Mouse (Mus musculus): ENCODE data around the gene Rsad2.
"Not testable (repeated sequence)": the region's sequence is repeated elsewhere in the genome, so short reads cannot be mapped to it uniquely, and the experiment has no call there.

Rsad2 gene

DNA sequence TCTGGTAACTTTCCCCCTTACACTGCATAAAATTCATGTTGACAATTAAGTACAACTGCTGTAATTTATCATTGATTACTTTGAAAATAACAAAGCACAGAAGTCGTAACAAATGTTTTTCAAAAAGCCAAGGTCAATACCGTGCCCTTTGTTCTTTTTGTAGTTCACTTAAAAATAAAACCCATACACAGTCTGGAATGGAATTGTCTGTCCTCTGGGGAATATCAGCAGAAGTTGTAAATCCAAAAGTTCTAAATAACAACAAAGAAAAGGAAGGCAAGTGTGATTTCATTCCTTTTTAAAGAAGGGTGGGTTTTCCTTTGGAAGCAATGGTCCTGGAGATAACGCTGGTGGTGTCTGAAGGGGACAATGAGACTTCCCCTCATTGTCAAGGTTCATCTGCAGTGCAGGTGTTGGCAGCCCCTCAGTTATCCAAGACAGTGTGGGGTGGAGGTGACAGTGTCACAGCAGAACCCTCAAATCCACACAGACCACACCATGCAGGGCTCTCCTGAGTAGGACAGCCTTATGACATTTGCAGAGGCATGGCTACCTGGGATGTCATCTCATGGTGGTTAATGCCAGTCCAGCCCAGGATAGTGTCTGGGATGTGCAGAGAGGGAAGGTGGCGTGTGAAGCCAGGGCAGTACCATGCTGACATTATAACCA, 9.7 kb downstream of the Rsad2 start:
- DNase-seq (ENCODE audit: low spot score in 2 of 2): no peak

- DNase-seq (ENCODE audit: low spot score in 2 of 2): no peak
Measured at GRCm38 (mm10) chr12:26444511-26444910, 11.7 kb downstream of the Rsad2 start.

- peak; percentile 71 to 89 for DNase-seq (ENCODE audit: low spot score in 2 of 2)
Measured at GRCm38 (mm10) chr12:26444054-26444453, 12.2 kb downstream of the Rsad2 start.

- no peak for DNase-seq (ENCODE audit: low spot score in 2 of 2)
Measured at GRCm38 (mm10) chr12:26439366-26439765, 16.9 kb downstream of the Rsad2 start.

DNA sequence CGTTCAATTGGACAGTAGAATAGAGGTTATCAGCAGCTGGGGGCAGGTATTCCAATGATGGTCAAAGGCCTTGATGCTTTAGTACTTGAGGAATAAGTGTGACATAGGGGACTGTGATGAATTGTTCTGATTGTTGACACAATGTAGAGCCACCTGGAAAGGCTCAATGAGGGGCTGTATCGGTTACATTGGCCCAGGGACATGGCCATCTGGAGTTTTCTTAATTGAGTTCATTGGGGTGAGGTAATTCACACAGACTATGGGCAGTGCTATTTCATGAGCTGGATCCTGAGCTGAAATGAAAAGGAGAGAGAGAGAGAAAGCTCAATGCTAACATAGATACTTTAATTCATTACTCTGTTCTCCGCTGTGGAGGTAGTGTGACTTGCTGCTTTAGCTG, 18.3 kb downstream of the Rsad2 start:
- no peak for DNase-seq (ENCODE audit: low spot score in 2 of 2)

GRCm38 (mm10) chr12:26436334-26436733, 19.9 kb downstream of the Rsad2 start:
- DNase-seq (ENCODE audit: low spot score in 2 of 2): no peak

DNA sequence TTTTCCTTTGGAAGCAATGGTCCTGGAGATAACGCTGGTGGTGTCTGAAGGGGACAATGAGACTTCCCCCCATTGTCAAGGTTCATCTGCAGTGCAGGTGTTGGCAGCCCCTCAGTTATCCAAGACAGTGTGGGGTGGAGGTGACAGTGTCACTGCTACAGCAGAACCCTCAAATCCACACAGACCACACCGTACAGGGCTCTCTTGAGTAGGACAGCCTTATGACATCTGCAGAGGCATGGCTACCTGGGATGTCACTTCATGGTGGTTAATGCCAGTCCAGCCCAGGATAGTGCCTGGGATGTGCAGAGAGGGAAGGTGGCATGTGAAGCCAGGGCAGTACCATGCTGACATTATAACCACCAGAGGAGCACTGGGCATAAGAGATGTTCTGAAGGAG, 27.5 kb downstream of the Rsad2 start:
- not testable (repeated sequence) for DNase-seq (ENCODE audit: low spot score in 2 of 2)

GRCm38 (mm10) chr12:26424841-26425240, 31.4 kb downstream of the Rsad2 start:
- DNase-seq (ENCODE audit: low spot score in 2 of 2): no peak

- peak; percentile 39 to 64 for DNase-seq (ENCODE audit: low spot score in 2 of 2)
Measured at GRCm38 (mm10) chr12:26418322-26418721, 37.9 kb downstream of the Rsad2 start.

- DNase-seq (ENCODE audit: low spot score in 2 of 2): no peak
Measured at GRCm38 (mm10) chr12:26416636-26417295, 39.5 kb downstream of the Rsad2 start.

DNA sequence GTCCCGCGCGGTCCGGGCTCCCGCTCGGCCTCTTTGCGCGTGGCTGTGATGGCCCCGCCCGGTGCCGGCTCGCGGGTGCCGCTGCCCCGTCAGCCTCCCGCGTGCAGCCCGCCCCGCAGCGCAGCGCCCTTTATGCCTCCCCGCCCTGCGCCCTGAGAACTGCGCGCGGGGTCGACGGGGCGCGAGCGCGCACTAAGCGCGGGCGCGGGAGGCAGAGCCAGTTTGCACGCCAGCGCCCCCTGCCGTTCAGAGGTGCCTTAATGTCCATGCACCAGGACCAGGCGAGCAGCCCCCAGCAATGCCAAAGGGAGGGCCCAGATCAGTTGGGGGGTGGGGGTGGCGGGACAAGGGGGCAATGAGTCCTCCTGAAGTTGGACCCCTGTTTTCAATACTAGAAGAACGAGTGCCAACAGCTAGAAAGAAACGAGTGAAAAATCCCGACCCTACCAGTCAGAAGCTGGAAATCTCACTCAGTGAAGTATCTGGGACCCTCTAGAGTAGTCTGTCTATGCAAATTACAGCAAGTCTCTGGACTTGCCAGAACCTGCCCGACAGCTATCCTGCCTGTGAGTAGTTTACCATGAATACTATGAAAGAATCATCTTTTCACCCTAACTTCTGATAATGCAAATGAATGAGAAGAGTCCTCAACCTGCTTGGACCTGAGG, 41.0 kb downstream of the Rsad2 start, which contains the start of gene Rnf144a:
TSS of gene Rnf144a (minus strand) at position 151 of the 668 bp plus-strand sequence.
- DNase-seq (ENCODE audit: low spot score in 2 of 2): peak; percentile 91 to 99

DNA sequence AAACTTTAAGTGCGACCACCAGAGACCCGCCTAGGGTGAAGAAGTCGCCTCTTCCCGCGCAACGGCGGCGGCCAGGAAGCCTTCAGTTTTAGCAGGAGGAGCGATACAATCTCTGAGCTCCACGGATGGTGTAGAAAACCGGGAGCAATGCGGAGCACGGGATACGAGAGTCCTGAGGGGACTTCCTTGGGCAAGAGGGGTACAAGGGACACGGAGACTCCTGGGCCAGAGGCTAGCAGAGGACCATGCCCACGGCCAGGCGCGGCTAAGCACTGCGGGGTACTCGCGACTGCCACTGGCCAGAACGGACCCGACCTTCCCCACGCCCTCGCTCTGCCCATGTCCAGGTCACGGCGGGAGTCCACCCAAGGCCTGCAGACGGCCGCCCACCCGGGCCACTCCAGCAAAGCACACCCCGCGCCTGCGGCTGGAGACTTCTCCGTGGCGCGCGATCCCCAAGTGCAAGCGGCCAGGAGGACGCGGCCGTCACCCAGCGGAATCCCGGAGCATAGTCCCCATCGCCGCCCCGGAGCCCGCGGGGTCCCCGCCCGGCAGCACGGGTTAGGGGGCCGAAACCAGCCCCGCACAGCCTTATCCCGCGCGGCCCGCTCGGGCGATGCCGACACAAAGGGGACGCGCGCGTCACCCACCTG, 41.7 kb downstream of the Rsad2 start:
- DNase-seq (ENCODE audit: low spot score in 2 of 2): peak; percentile 47 to 83

- DNase-seq (ENCODE audit: low spot score in 2 of 2): no peak
Measured at GRCm38 (mm10) chr12:26413961-26414411, 42.3 kb downstream of the Rsad2 start.

GRCm38 (mm10) chr12:26412802-26413201, 43.5 kb downstream of the Rsad2 start:
- DNase-seq (ENCODE audit: low spot score in 2 of 2): no peak

- DNase-seq (ENCODE audit: low spot score in 2 of 2): no peak
Measured at GRCm38 (mm10) chr12:26411841-26412450, 44.3 kb downstream of the Rsad2 start.

DNA sequence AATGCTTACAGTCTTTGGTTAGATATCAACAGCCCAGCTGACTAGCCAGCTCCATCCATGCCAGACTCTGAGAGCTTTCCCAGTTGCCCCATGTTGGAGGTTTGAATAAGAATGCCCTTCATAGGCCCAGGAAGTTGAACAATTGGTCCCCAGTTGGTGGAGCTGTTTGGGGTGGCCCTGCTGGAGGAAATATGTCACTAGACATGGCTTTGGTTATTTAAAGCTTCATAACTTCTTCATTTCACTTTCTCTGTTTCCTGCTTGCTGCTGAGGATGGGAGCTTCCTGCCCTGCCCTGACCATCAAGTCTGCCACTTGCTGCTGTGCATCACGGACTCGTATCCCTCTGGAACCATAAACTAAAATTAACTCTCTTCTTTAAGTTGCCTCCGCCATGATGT, 45.8 kb downstream of the Rsad2 start:
- no peak for DNase-seq (ENCODE audit: low spot score in 2 of 2)

DNA sequence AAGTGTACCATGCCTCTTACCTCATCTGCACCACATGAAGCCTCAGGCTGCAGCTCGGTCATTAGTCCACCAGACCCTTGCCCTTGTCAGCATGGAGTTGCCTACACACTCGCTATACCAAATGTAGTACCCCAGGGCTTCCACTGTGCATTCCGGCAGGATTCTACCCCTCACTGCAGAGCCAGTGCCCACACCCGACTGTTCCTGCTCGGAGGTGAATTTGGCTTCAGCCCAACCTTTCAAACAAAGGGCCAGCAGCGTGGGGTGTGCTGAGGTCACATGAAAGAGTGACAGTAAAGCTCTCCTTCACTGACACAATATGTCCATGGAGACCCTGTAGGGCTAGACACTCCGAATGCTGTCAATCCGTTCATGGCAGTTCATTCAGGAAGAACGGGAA, 47.5 kb downstream of the Rsad2 start:
- DNase-seq (ENCODE audit: low spot score in 2 of 2): no peak

DNA sequence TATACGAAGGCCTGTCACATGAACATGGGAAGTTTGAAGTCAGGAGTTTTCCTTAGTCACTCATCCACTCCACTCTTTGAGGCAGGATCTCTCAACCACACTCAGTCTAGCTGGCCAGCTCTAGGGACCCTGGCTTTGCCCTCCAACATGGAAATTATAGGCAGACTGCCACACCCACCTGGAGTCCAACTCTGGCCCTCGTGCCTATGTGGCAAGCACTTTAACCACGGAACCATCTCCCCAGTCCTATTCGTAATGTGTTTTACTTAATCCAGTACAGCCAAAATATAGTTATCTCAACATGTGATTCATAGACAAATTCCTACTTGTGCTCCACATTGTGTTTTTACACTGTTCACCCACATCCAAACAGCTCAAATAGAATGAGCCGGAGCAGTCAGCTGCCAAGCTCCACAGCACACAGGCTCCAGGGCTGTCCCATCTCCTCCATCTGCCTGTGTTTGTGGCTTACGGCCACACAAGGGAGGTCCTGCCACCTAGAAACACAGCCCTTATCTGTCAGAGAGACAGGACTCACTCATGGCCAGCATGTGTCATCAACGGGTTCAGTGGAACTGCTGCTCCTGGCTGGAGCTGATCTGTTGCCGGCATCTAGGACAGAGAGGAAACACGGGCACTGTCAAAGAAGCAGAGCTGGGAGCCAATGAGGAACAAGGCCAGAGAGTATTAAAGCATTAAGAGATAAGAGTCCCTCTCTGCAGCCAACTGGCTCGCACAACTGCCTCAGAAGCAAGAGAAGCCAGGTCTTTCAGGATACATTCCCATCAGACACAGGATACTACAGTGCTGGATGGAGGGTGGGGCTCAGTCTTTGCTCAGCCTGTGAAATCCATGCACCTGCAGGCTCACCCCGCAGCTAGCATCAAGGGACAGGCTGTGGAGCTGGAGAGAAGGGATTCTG, 51.2 kb downstream of the Rsad2 start:
- no peak for DNase-seq (ENCODE audit: low spot score in 2 of 2)

- DNase-seq (ENCODE audit: low spot score in 2 of 2): no peak
Measured at GRCm38 (mm10) chr12:26403372-26404125, 52.7 kb downstream of the Rsad2 start.

Measured in spleen, postnatal 4 days (tissue).